26 mouse cellular contexts compared by ENCODE assay signal in genomic region chr14:8313877-8314276, GRCm38 (mm10). TPM values are rescaled to one million over a fixed set of nuclear protein-coding genes. Genes with fewer than 3 reads are reported as not detected.
DNase-seq lines count a peak whose midpoint lies in the region; ATAC-seq and TF ChIP-seq lines count a peak whose summit lies in the region.
"Had no signal": no experiment of that assay in that cellular context is flagged by ENCODE, and none has a peak within 500 bp of the region (broad histone marks: within the 10 kb centered on the region; RNA-seq: fewer than 3 reads in every experiment).

No protein-coding gene starts in this region.

- no peak for TF ChIP-seq CTCF in forebrain, postnatal 0 days (IDR thresholded peaks at IDR 0.05; ENCODE audit: low read depth)
- no peak for TF ChIP-seq CTCF in midbrain, postnatal 0 days (IDR thresholded peaks at IDR 0.05)

- no peaks in the 10 kb centered on the region for H3K9me3 ChIP-seq in forebrain, postnatal 0 days (ENCODE audit: low read length)
- H3K9me3 ChIP-seq in forebrain, embryonic 12.5 days, result no peaks in the 10 kb centered on the region
- H3K9me3 ChIP-seq in midbrain, postnatal 0 days (ENCODE audit: low read length), result no peaks in the 10 kb centered on the region
- H3K9me3 ChIP-seq in midbrain, embryonic 13.5 days, result no peaks in the 10 kb centered on the region
- H3K9me3 ChIP-seq: embryonic facial prominence, embryonic 13.5 days; forebrain, embryonic 13.5 days; G1E; hindbrain, embryonic 12.5 days; liver, embryonic 13.5 days; neural tube, embryonic 12.5 days had no signal

- no peak overlapping the region for H3K4me3 ChIP-seq in forebrain, postnatal 0 days (ENCODE audit: low read depth, low read length)
- no peak overlapping the region for H3K4me3 ChIP-seq in forebrain, embryonic 12.5 days (replicated peaks)
- no peak overlapping the region for H3K4me3 ChIP-seq in midbrain, postnatal 0 days (ENCODE audit: low read depth, low read length)
- H3K4me3 ChIP-seq in midbrain, embryonic 13.5 days (replicated peaks), result no peak overlapping the region
- H3K4me3 ChIP-seq: embryonic facial prominence, embryonic 13.5 days; erythroblast, embryonic 14.5 days; forebrain, embryonic 13.5 days; hindbrain, embryonic 12.5 days; liver, embryonic 13.5 days; neural tube, embryonic 12.5 days had no signal

- H3K27ac ChIP-seq in forebrain, postnatal 0 days (ENCODE audit: low read depth, low read length), result no peak overlapping the region
- no peak overlapping the region for H3K27ac ChIP-seq in forebrain, embryonic 12.5 days
- no peak overlapping the region for H3K27ac ChIP-seq in midbrain, postnatal 0 days (ENCODE audit: low read depth, low read length)
- H3K27ac ChIP-seq in midbrain, embryonic 13.5 days, result no peak overlapping the region
- H3K27ac ChIP-seq: embryonic facial prominence, embryonic 13.5 days; forebrain, embryonic 13.5 days; hindbrain, embryonic 12.5 days; liver, embryonic 13.5 days; neural tube, embryonic 12.5 days had no signal

- H3K4me2 ChIP-seq in forebrain, postnatal 0 days (ENCODE audit: low read depth), result no peak overlapping the region
- no peak overlapping the region for H3K4me2 ChIP-seq in forebrain, embryonic 12.5 days
- H3K4me2 ChIP-seq in midbrain, postnatal 0 days (ENCODE audit: low read depth, low read length, poor library complexity, severe bottlenecking), result no peak overlapping the region
- H3K4me2 ChIP-seq in midbrain, embryonic 13.5 days (replicated peaks), result no peak overlapping the region
- H3K4me2 ChIP-seq: embryonic facial prominence, embryonic 13.5 days; forebrain, embryonic 13.5 days; hindbrain, embryonic 12.5 days; liver, embryonic 13.5 days; neural tube, embryonic 12.5 days had no signal

- H3K4me1 ChIP-seq in forebrain, postnatal 0 days (ENCODE audit: insufficient read depth), result peaks cover 6% of the 10 kb centered on the region
- peaks cover 31% of the 10 kb centered on the region for H3K4me1 ChIP-seq in forebrain, embryonic 12.5 days
- H3K4me1 ChIP-seq in midbrain, postnatal 0 days (ENCODE audit: insufficient read depth, low read length), result peaks cover 17% of the 10 kb centered on the region
- peaks cover 30% of the 10 kb centered on the region for H3K4me1 ChIP-seq in midbrain, embryonic 13.5 days (replicated peaks)
- H3K4me1 ChIP-seq: liver, embryonic 13.5 days had no signal

- peaks cover 19% of the 10 kb centered on the region for H3K27me3 ChIP-seq in forebrain, postnatal 0 days (ENCODE audit: insufficient read depth, low read length)
- peaks cover 42% of the 10 kb centered on the region for H3K27me3 ChIP-seq in forebrain, embryonic 12.5 days
- H3K27me3 ChIP-seq in midbrain, postnatal 0 days (ENCODE audit: insufficient read depth, low read length), result peaks cover 21% of the 10 kb centered on the region
- H3K27me3 ChIP-seq in midbrain, embryonic 13.5 days, result peaks cover 49% of the 10 kb centered on the region
- H3K27me3 ChIP-seq: Patski had no signal

- H3K36me3 ChIP-seq in forebrain, postnatal 0 days (ENCODE audit: insufficient read depth), result no peaks in the 10 kb centered on the region
- no peaks in the 10 kb centered on the region for H3K36me3 ChIP-seq in forebrain, embryonic 12.5 days (replicated peaks)
- H3K36me3 ChIP-seq in midbrain, postnatal 0 days (ENCODE audit: insufficient read depth, low read length), result no peaks in the 10 kb centered on the region
- H3K36me3 ChIP-seq in midbrain, embryonic 13.5 days, result no peaks in the 10 kb centered on the region
- H3K36me3 ChIP-seq: embryonic facial prominence, embryonic 13.5 days; G1E; hindbrain, embryonic 12.5 days; liver, embryonic 13.5 days; neural tube, embryonic 12.5 days had no signal

- peak; percentile 28 for ATAC-seq in forebrain, postnatal 0 days
- no peak for ATAC-seq in forebrain, embryonic 12.5 days (ENCODE audit: low FRiP score)
- ATAC-seq in midbrain, postnatal 0 days (ENCODE audit: low FRiP score), result no peak
- no peak for ATAC-seq in midbrain, embryonic 13.5 days
- ATAC-seq: forebrain, embryonic 13.5 days; inflammation-experienced regulatory T-cells, adult 6 months; Patski had no signal

- no peak overlapping the region for H3K9ac ChIP-seq in forebrain, postnatal 0 days
- no peak overlapping the region for H3K9ac ChIP-seq in forebrain, embryonic 12.5 days
- H3K9ac ChIP-seq in midbrain, postnatal 0 days (replicated peaks; ENCODE audit: low read length, poor library complexity, severe bottlenecking), result no peak overlapping the region
- no peak overlapping the region for H3K9ac ChIP-seq in midbrain, embryonic 13.5 days (replicated peaks)
- H3K9ac ChIP-seq: embryonic facial prominence, embryonic 13.5 days; forebrain, embryonic 13.5 days; hindbrain, embryonic 12.5 days; liver, embryonic 13.5 days; neural tube, embryonic 12.5 days had no signal

- WGBS in forebrain, postnatal 0 days, result 34% methylated on average over 7 of the region's 7 CpGs
- WGBS in forebrain, embryonic 12.5 days, result 43% methylated on average over 7 of the region's 7 CpGs
- WGBS in midbrain, postnatal 0 days, result 32% methylated on average over 7 of the region's 7 CpGs
- 36% methylated on average over 7 of the region's 7 CpGs for WGBS in midbrain, embryonic 13.5 days

- DNase-seq in forebrain, postnatal 0 days, result no peak
- DNase-seq in layer of hippocampus, adult 8-10 months (ENCODE audit: low spot score in 2 of 2), result peak; percentile 51 to 72
- DNase-seq in layer of hippocampus, adult 11-12 months (ENCODE audit: low spot score), result no peak
- DNase-seq in midbrain, postnatal 0 days (ENCODE audit: low spot score), result peak; percentile 31
- DNase-seq in frontal cortex, postnatal 10 days (ENCODE audit: low spot score in 2 of 2), result peak; percentile 28 to 31
- no peak for DNase-seq in testis, postnatal 14 days (ENCODE audit: low spot score)
- DNase-seq: cerebellum, postnatal 14 days; embryo, embryonic 11 days; gastrocnemius, postnatal 25 days; kidney, adult 18-20 months; liver, embryonic 13.5 days had no signal

RNA-seq across cellular contexts. Expression of gene Fam107a, which starts 3.9 kb away (rescaled TPM):
- 15.5 and 23.5 TPM in 2 replicates for total RNA-seq in forebrain, postnatal 0 days (2014; rRNA removed)
- polyA plus RNA-seq in forebrain, postnatal 0 days (2015; fragmentation: Nextera tagmentation; extraction: Ambion mirVana), result 2.0 and 2.8 TPM in 2 replicates
- polyA plus RNA-seq in forebrain, embryonic 12.5 days (2016; fragmentation: Nextera tagmentation; extraction: Ambion mirVana), result 0.43 and 0.60 TPM in 2 replicates
- total RNA-seq in layer of hippocampus, adult 8-10 months (2022), result 100 to 1,000 TPM; 232 to 320 (median 258) TPM
- 6.0 and 14.6 TPM in 2 replicates for total RNA-seq in midbrain, postnatal 0 days (2014; rRNA removed)
- 0.93 and 1.4 TPM in 2 replicates for polyA plus RNA-seq in midbrain, postnatal 0 days (2015; fragmentation: Nextera tagmentation; extraction: Ambion mirVana)
- 0.19 and 0.23 TPM in 2 replicates for polyA plus RNA-seq in midbrain, embryonic 13.5 days (2015; fragmentation: Nextera tagmentation; extraction: Ambion mirVana)
- total RNA-seq: megakaryocyte progenitor cell, adult 5-6 weeks had no signal
- polyA plus RNA-seq: erythroblast, embryonic 14.5 days; G1E; inflammation-experienced regulatory T-cells, adult 6 months had no signal

RNA-seq across cellular contexts. Expression of gene Acox2, which starts 54.7 kb away (rescaled TPM):
- total RNA-seq in forebrain, postnatal 0 days (2014; rRNA removed), result 0.14 TPM in 1 of 2 replicates, not detected in the other
- 0.31 and 0.59 TPM in 2 replicates for polyA plus RNA-seq in forebrain, postnatal 0 days (2015; fragmentation: Nextera tagmentation; extraction: Ambion mirVana)
- 0.21 TPM in 1 of 2 replicates, not detected in the other for polyA plus RNA-seq in forebrain, embryonic 12.5 days (2016; fragmentation: Nextera tagmentation; extraction: Ambion mirVana)
- not detected for total RNA-seq in layer of hippocampus, adult 8-10 months (2022)
- total RNA-seq in midbrain, postnatal 0 days (2014; rRNA removed), result 0.44 TPM in 1 of 2 replicates, not detected in the other
- 0.10 and 0.28 TPM in 2 replicates for polyA plus RNA-seq in midbrain, postnatal 0 days (2015; fragmentation: Nextera tagmentation; extraction: Ambion mirVana)
- not detected in 2 replicates for polyA plus RNA-seq in midbrain, embryonic 13.5 days (2015; fragmentation: Nextera tagmentation; extraction: Ambion mirVana)
- total RNA-seq: G1E; layer of hippocampus, adult 18-20 months; left cerebral cortex, postnatal 25 days; megakaryocyte progenitor cell, adult 5-6 weeks had no signal
- polyA plus RNA-seq: embryonic facial prominence, embryonic 13.5 days; erythroblast, embryonic 14.5 days; forebrain, embryonic 13.5 days; G1E; heart, embryonic 14.5 days; inflammation-experienced regulatory T-cells, adult 6 months; midbrain, embryonic 14.5 days; neural tube, embryonic 12.5 days had no signal

Comparison
In these comparisons a context has a peak if more than half of its experiments do, and no peak if none do; other contexts are left out.
1. DNase-seq: peak in layer of hippocampus, adult 8-10 months (2 of 2), midbrain, postnatal 0 days (single experiment) and frontal cortex, postnatal 10 days (2 of 2); none in forebrain, postnatal 0 days (single experiment), layer of hippocampus, adult 11-12 months (single experiment) and testis, postnatal 14 days (single experiment).